Mouse (Mus musculus): Measurements from ENCODE around the gene Arid3a.

Gene Arid3a

GRCm38 (mm10) chr10:79927324-79928029, 634 bp downstream of the Arid3a start:
- no peak for DNase-seq (ENCODE audit: low read depth, low spot score)

- no peak for DNase-seq (ENCODE audit: low read depth, low spot score)
Observed at GRCm38 (mm10) chr10:79928030-79928694, 1.3 kb downstream of the Arid3a start.

DNA sequence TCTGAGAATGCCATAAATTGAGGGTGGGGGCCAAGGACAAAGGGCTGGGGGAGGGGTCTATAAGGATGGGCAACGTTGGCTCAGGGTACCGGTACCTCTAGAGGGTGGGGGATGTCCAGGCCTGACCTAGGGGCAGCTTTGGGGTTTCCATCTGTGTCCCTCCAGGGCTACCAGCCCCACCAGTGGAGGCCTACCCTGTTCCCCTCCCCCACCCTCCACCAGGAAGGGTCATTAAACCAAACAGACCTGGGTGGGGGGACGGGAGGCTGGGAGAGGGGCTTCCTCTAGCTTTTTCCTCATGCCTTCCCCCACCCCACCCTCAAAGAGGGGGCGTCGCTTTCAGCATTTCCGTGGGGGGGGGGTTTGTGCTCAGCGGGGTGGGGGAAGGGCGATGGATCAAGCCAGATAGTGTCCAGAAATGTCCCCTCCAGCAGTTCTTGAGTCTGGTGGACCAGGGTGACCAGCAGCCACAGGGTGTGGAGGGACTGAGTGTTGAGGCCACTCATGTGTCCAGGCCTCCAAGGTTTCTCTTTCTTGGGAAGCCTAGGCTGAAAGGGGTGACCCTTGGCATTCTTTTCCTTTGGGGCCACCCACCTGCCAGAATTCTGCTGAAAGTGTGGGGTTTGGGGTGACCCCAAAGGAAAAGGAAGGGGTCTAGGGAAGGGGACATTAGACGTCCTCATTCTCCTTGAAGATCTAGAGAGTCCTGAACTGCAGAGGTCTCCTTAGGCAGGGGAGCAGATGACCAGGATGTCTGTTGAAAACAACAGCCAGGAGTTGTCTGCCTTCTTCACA, 2.3 kb downstream of the Arid3a start:
- no peak for DNase-seq (ENCODE audit: low read depth, low spot score)

- no peak for DNase-seq (ENCODE audit: low read depth, low spot score)
Observed at GRCm38 (mm10) chr10:79929967-79930825, 3.4 kb downstream of the Arid3a start.

GRCm38 (mm10) chr10:79930826-79931186, 4.0 kb downstream of the Arid3a start:
- no peak for DNase-seq (ENCODE audit: low read depth, low spot score)

DNA sequence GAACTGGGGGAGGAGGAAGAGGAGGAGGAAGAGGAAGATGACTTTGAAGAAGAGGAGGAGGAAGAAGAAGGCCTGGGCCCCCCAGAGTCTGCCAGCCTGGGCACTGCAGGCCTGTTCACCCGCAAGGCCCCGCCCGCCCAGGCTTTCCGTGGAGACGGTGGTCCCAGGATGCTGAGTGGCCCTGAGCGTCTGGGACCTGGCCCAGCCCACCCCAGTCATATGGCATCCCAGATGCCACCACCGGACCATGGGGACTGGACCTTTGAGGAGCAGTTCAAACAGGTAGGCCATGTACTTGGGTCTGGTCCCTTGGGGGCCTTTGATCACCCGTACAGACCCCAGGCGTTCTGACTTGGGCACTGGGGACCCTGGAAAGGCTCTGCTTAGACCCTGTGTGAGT, 5.0 kb downstream of the Arid3a start:
- no peak for DNase-seq (ENCODE audit: low read depth, low spot score)

DNA sequence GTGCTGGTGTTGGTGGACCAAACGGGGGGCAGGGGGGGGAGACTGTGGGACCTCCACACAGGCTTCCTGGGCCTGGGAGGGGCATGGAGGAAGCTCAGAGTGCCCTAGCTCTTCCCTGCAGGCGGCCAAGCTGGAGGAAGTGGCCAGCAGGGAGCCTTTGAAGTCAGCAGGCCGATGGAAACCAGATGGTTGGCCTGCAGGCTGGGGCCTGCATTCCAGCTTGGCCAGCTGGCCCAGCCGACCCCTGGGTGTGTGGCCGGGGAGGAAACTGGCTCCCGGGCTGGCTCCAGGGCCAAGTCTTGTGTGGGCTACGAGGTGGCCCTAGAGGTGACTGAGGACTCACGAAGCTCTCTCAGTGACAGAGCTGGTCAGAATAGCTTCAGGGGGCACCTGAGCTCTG, 5.9 kb downstream of the Arid3a start:
- no peak for DNase-seq (ENCODE audit: low read depth, low spot score)

DNA sequence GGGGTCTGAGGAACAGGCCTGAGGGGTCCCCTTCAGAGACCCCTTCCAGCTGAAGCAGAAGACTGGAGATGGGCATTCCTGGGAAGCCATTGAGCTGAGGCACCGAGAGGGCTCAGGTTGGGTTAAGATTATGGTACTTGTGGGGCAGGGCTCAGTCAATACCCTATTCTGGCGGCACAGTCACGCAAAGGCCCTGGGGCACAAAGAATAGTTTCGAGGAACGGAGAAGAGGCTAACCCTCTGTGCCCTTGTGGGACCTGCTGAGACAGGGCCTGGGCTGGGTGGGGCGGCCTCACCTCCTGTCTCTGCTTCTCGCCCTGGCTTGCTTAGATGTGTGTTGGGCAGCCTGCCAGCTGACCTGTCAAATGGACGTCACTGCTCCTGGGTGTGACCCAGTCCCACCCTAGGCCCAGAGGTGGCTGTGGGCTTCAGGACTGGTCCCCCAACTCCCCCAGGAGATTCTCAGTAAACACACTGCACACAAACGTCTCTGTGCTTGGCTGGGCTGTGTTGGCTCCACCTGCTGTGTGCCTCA, 6.4 kb downstream of the Arid3a start:
- DNase-seq (ENCODE audit: low read depth, low spot score) = no peak

DNA sequence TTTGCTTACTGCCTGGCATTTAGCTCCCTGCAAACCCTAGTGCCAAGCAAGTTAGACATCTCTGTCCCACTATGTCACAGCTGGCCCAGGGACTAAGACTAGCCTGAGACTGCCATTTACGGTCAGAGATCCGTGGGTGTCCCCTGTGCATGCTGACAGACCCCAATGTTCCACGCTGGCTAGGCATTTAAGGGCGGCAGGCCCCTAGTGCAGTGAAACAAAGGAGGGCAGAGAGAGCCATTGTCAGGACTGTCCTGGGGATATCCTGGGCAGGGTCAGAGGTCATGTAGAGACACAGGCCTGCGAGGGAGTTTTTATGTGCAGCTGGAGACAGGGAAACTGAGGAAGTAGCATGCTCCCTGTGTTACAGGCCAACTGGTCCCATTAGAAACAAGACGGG, 7.0 kb downstream of the Arid3a start:
- no peak for DNase-seq (ENCODE audit: low read depth, low spot score)

DNA sequence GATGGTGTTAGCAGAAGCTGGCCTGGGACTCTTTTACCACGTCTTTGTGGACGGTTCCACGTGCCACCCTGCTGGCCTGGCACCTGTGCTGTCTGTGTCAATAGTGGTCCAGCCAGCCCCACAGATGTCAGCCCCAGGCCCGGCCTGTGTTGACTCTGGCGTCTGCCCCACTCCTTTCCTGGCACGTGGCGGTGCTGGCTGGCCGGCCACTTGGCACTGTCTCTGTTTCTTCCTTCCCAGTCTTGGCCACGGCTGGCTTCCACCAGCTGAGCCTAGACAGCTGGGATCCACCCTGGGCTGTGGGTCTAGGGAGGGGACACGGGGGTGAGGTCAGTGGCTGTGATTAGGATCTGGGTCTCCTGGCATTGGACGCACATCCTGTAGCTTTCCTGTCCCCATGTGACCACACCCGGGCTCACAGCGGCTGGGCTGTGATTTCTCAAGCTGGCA, 7.5 kb downstream of the Arid3a start:
- no peak for DNase-seq (ENCODE audit: low read depth, low spot score)

DNA sequence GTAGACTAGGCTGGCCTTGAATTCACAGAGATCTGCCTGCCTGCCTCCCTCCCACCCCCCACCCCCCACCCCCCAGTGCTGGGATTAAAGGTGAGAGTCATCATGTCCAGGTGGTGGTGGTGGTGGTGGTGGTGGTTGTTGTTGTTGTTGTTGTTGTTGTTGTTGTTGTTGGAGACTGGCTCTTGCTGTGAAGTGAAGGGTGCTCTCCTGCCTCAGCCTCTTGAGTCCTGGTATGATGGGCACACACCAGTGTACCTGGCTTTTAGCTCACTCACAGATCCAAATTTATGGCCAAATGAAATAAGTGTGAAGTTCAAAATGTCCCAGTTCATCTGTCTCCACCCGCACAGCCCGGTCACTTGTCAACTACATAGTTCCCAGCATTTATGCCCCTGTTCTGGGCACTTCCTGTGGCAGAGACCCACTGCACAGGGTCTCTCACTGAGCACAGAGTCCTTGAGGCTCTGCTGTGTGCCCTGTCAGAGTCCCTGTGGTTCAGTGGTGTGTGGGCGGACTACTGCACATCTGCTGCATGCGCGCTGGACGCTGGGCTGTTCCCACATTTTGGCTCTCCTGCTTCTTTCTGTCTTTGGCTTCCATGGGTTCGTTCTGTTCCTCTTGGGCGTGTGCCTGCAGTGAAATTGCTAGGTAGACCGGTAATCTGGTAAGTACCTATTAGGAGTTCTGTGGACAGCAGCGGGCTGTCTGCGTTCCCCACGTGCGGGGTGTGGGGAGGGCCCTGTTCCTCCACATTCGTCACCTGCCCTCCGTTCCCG, 8.1 kb downstream of the Arid3a start:
- DNase-seq (ENCODE audit: low read depth, low spot score) = no peak

DNA sequence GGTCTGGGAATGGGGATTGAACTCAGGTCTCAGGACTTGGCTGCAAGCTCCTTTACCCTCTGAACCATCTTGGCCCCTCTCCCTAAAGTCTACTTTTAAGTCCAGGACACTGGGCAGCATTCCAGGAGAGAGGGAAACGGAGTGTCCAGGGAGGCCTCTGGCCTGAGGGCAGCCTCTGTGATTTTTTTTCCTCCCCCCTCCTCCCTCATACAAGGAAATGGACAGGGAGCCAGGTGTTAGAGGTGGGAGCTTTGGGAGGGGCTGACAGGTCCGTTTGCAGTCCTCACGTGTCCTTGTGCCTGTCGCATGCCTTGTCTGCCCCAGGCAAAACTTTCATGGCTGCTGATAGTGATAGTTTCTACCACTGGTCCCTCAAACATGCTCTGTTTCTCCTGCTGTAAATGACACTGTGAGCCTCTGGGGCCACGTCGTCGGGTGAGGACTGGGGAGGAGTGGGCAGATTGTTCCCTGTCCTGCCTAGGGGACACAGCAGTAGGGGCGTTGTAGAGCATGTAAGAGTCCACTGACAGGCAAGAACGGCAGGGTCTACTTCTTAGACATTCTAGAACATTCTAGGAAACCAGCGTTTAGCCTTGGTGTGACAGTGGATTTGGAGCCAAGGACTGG, 9.6 kb downstream of the Arid3a start:
- no peak for DNase-seq (ENCODE audit: low read depth, low spot score)

DNA sequence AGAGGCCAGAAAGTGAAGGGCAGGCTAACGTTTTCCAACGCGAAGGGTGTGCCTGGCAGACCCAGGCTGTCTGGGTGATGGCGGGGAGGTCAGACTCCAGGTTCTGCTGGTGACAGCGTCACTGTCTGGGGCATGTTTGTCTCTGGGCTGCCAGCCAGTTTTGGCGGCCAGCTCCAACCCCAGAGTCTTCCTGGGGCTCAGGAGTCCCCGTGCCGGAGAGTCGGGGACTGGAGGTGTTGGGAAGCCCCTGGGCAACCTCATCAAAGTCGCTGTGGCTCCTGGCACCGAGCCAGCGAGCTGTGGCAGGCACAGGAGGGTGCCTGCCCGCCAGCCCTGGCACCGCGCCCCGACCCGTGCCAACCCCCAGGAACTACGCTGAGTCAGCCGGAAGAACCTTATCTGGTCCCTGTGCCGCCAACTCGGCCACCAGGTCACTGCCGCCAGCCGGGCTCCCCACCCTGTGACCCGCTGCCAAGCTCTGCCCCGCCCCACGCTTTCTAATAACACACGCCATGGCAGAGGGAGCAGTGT, 10.1 kb downstream of the Arid3a start:
- DNase-seq (ENCODE audit: low read depth, low spot score) = no peak

DNA sequence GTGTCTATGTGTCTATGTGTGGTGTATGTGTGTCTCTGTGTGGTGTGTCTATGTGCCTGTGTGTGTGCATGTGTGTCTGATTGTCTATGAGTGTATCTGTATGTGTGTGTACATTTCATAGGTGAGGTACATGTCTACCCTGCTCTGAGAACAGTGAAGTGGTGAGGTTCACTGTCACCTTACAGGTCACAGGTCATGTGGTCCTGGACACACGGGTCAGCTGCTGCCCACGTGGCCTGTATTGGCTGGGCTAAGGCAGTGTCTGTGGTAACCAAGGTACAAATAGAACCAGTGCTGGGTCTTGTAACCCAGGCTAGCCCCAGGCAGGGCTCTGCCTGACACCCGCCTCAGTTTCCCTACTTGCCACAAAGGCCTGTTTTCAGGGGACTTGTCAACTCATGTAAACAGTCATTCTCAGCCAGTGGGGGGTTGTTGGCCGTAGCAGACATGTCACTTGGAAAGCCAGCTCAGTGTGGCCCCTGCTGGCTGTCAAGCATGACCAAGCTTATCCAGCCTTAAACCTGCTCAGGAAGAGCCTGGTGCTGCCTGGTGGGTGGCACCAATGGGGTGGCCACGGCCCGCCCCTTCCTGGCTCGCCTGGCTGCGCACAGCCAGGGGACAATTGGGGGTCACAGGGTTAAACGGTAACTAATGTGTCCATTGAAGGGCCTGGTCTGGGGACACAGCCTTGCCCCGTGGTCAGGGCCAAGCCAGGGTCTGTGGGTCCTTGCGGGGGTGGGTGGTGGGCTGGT, 11.1 kb downstream of the Arid3a start:
- no peak for DNase-seq (ENCODE audit: low read depth, low spot score)

DNA sequence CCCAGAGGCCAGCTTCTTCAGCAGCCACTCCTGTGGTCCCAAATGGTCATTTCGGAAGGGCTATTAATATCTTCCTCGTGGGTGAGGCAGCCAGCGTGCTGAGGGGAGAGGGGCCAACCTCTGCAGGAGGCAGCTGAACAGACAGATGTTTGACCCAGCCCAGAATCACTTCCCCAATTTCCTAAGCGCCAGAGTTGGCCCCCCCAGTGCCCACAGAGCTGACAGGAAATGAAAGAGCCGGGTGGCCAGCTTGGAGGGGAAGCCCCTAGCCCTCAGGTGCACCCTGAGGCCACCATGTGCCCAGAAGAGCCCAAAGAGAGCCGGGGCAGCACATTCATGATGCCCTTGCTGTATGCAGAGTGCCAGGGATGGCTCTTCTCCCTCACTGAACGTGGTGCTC, 13.9 kb downstream of the Arid3a start:
- no peak for DNase-seq (ENCODE audit: low read depth, low spot score)

DNA sequence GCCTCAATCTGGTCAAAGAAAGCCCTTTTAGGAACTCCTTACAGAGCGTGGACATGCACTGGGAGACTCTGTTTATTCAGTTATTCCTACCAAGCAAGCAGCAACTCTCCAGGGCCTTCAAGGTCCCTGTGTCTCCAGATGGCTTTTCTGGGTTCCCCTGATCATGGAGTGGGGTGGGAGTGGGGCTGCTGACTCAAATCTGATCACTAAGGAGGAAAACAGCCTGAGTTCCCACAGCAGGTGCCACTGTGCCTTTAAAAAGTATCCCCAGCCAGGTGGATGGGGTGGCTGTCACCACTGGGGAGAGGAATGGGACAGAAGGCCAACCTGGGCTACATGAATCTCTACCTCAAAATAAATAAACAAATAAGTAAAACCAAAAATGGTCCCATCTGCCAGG, 16.1 kb downstream of the Arid3a start:
- DNase-seq (ENCODE audit: low read depth, low spot score) = no peak

DNA sequence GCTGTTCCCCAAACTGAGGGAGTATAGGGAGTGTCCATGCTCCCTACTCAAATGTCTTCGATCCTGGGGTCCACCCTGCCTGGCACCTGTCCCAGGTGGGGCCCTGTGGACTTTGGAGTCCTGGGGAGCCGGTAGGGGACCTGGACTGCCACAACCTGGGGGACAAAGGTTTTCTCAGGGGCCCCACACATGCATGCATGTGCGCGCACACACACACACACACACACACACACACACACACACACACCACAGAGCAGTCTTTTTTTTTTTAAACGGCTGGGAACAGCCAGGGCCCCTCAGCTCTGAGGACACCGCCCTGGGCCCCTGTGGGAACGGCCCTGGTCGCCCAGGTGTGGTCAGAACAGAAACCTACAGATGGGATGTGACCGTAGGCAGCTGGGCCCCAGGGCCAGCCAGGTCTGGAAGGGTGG, 16.6 kb downstream of the Arid3a start:
- DNase-seq (ENCODE audit: low read depth, low spot score) = no peak

GRCm38 (mm10) chr10:79945507-79946234, 18.8 kb downstream of the Arid3a start:
- no peak for DNase-seq (ENCODE audit: low read depth, low spot score)

Measured in telencephalon, adult 2 months (tissue).